Mouse (Mus musculus): ENCODE results near the gene Proca1. TPM values are rescaled to one million over a fixed set of nuclear protein-coding genes. Genes with fewer than 3 reads are reported as not detected.
A peak's percentile ranks its signal among the peaks of the same experiment; 100 is the strongest.

The Proca1 gene
- not detected in 2 replicates for total RNA-seq (2014; fragmentation: Nextera tagmentation)
- total RNA-seq (2017) = 1.2 TPM in 1 of 2 replicates, not detected in the other

- ATAC-seq (replicated peaks; ENCODE audit: low FRiP score, low TSS enrichment, poor library complexity, severe bottlenecking) = no peak
Measured at GRCm38 (mm10) chr11:78193113-78193512, at the start of gene Proca1. TSS of gene Proca1 (plus strand) at chr11:78193392.

- ATAC-seq (replicated peaks; ENCODE audit: low FRiP score, low TSS enrichment, poor library complexity, severe bottlenecking) = no peak
Measured at GRCm38 (mm10) chr11:78143520-78143919, 49.7 kb upstream of the Proca1 start.

- no peak for ATAC-seq (replicated peaks; ENCODE audit: low FRiP score, low TSS enrichment, poor library complexity, severe bottlenecking)
Measured at GRCm38 (mm10) chr11:78146168-78146567, 47.0 kb upstream of the Proca1 start.

- ATAC-seq (replicated peaks; ENCODE audit: low FRiP score, low TSS enrichment, poor library complexity, severe bottlenecking) = no peak
Measured at GRCm38 (mm10) chr11:78146707-78147543, 46.3 kb upstream of the Proca1 start.

GRCm38 (mm10) chr11:78151161-78151560 lies 42.0 kb upstream of the Proca1 start:
- peak; percentile 55; the same call in 1 of the 2 replicates for ATAC-seq (replicated peaks; ENCODE audit: low FRiP score, low TSS enrichment, poor library complexity, severe bottlenecking)

GRCm38 (mm10) chr11:78152299-78153231 lies 40.6 kb upstream of the Proca1 start:
- ATAC-seq (replicated peaks; ENCODE audit: low FRiP score, low TSS enrichment, poor library complexity, severe bottlenecking) = no peak

GRCm38 (mm10) chr11:78153778-78154177 lies 39.4 kb upstream of the Proca1 start:
- ATAC-seq (replicated peaks; ENCODE audit: low FRiP score, low TSS enrichment, poor library complexity, severe bottlenecking) = no peak

GRCm38 (mm10) chr11:78155674-78156073 lies 37.5 kb upstream of the Proca1 start:
- no peak for ATAC-seq (replicated peaks; ENCODE audit: low FRiP score, low TSS enrichment, poor library complexity, severe bottlenecking)

GRCm38 (mm10) chr11:78156156-78156699 lies 37.0 kb upstream of the Proca1 start:
- ATAC-seq (replicated peaks; ENCODE audit: low FRiP score, low TSS enrichment, poor library complexity, severe bottlenecking) = no peak

GRCm38 (mm10) chr11:78159096-78159495 lies 34.1 kb upstream of the Proca1 start:
- peak; percentile 83 for ATAC-seq (replicated peaks; ENCODE audit: low FRiP score, low TSS enrichment, poor library complexity, severe bottlenecking)

GRCm38 (mm10) chr11:78159557-78159956 lies 33.6 kb upstream of the Proca1 start:
- no peak for ATAC-seq (replicated peaks; ENCODE audit: low FRiP score, low TSS enrichment, poor library complexity, severe bottlenecking)

- ATAC-seq (replicated peaks; ENCODE audit: low FRiP score, low TSS enrichment, poor library complexity, severe bottlenecking) = no peak
Measured at GRCm38 (mm10) chr11:78160171-78160570, 33.0 kb upstream of the Proca1 start.

GRCm38 (mm10) chr11:78160675-78161074 lies 32.5 kb upstream of the Proca1 start:
- ATAC-seq (replicated peaks; ENCODE audit: low FRiP score, low TSS enrichment, poor library complexity, severe bottlenecking) = no peak

GRCm38 (mm10) chr11:78161169-78161568 lies 32.0 kb upstream of the Proca1 start:
- ATAC-seq (replicated peaks; ENCODE audit: low FRiP score, low TSS enrichment, poor library complexity, severe bottlenecking) = no peak

GRCm38 (mm10) chr11:78161968-78162367 lies 31.2 kb upstream of the Proca1 start:
- no peak for ATAC-seq (replicated peaks; ENCODE audit: low FRiP score, low TSS enrichment, poor library complexity, severe bottlenecking)

- no peak for ATAC-seq (replicated peaks; ENCODE audit: low FRiP score, low TSS enrichment, poor library complexity, severe bottlenecking)
Measured at GRCm38 (mm10) chr11:78162504-78162903, 30.7 kb upstream of the Proca1 start.

GRCm38 (mm10) chr11:78163045-78163444 lies 30.1 kb upstream of the Proca1 start:
- no peak for ATAC-seq (replicated peaks; ENCODE audit: low FRiP score, low TSS enrichment, poor library complexity, severe bottlenecking)

GRCm38 (mm10) chr11:78163681-78164603 lies 29.2 kb upstream of the Proca1 start:
- no peak for ATAC-seq (replicated peaks; ENCODE audit: low FRiP score, low TSS enrichment, poor library complexity, severe bottlenecking)

GRCm38 (mm10) chr11:78164604-78164923 lies 28.6 kb upstream of the Proca1 start:
- no peak for ATAC-seq (replicated peaks; ENCODE audit: low FRiP score, low TSS enrichment, poor library complexity, severe bottlenecking)
